Mouse (Mus musculus): ENCODE measurements around the gene Zfand2b. TPM values are rescaled to one million over a fixed set of nuclear protein-coding genes. Genes with fewer than 3 reads are reported as not detected.
A peak's percentile ranks its signal among the peaks of the same experiment; 100 is the strongest.

Gene Zfand2b
- polyA plus RNA-seq, 1 experiment from 2014 or later = 46.8 TPM

DNA sequence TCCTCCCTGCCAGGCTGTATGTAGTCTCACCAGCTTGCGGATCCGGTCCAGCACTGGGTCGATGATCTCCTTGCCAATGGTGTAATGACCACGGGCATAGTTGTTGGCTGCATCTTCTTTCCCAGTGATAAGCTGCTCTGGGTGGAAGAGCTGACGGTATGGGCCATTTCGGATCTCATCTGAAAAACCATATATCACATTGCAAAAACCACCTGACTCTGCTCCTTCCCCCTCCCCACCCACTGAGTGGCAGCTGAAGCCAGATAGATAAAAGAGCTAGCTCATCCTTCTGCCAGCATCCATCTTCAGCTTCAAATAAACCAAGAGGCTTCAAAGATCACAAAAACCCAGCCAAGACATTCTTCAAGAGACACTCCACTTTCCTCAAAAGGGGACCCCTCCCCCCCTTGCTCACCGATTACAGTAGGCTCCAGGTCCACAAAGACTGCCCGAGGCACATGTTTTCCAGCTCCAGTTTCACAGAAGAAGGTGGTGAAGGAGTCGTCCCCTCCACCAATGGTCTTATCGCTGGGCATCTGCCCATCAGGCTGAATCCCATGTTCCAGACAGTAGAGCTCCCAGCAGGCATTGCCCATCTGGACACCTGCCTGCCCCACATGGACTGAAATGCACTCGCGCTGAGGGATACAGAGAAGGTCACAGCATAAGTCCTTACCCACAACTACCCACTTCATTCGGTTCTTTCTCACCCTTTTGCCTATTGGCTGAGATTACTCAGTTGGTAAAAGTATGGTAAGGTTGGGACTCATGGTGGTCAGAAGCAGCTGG, 48.5 kb downstream of the Zfand2b start:
- H3K9me3 ChIP-seq (replicated peaks; ENCODE audit: control insufficient read depth, low read length) = no peaks in the 10 kb centered on the region
- no peak for ATAC-seq
- H3K4me1 ChIP-seq (ENCODE audit: control insufficient read depth, insufficient read depth, low read length) = peaks cover 11% of the 10 kb centered on the region
- H3K27ac ChIP-seq (ENCODE audit: low read depth, low read length) = 0 out of 2 replicates have a peak overlapping the region, but pooled peaks have one; percentile 3
- peaks cover 31% of the 10 kb centered on the region for H3K27me3 ChIP-seq (replicated peaks; ENCODE audit: control insufficient read depth, insufficient read depth, low read length)
- whole genome bisulfite sequencing = 76% methylated on average over 13 of the region's 13 CpGs
- no peak overlapping the region for H3K4me2 ChIP-seq (ENCODE audit: low read length)
- no peak overlapping the region for H3K4me3 ChIP-seq (ENCODE audit: low read depth, low read length)
- peaks cover 39% of the 10 kb centered on the region for H3K36me3 ChIP-seq (ENCODE audit: control insufficient read depth, insufficient read depth, low read length)
- H3K9ac ChIP-seq (ENCODE audit: low read length) = no peak overlapping the region
- no peak for DNase-seq (ENCODE audit: low spot score)

DNA sequence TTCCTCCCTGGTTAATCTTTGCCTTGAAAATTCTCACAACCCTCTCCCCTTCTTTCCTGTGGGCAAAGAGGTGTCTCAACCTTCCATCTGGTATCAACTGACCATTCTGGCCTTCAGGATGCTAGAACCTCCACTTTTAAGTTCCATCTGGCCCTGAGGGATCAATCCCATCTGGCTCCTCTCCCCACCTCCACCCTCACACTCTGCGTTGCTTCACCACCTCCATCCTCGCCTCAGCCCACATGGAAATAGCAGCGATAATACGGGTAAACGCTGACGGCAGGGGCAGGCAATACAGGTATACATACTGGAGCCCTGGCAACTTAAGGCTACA, 49.4 kb downstream of the Zfand2b start:
- H3K27me3 ChIP-seq (replicated peaks; ENCODE audit: control insufficient read depth, insufficient read depth, low read length) = peaks cover 33% of the 10 kb centered on the region
- peak overlapping the region; percentile 96 for H3K4me2 ChIP-seq (ENCODE audit: low read length)
- 2% methylated on average over 6 of the region's 6 CpGs for WGBS
- peaks cover 11% of the 10 kb centered on the region for H3K4me1 ChIP-seq (ENCODE audit: control insufficient read depth, insufficient read depth, low read length)
- ATAC-seq (peak; percentile 9; the same call in 1 of the 2 replicates), DNase-seq (ENCODE audit: low spot score) (no peak)
- H3K9me3 ChIP-seq (replicated peaks; ENCODE audit: control insufficient read depth, low read length) = no peaks in the 10 kb centered on the region
- peak overlapping the region; percentile 41; the same call in 1 of the 2 replicates for H3K4me3 ChIP-seq (ENCODE audit: low read depth, low read length)
- H3K36me3 ChIP-seq (ENCODE audit: control insufficient read depth, insufficient read depth, low read length) = peaks cover 31% of the 10 kb centered on the region
- peak overlapping the region; percentile 3; the same call in 1 of the 2 replicates for H3K27ac ChIP-seq (ENCODE audit: low read depth, low read length)
- H3K9ac ChIP-seq (ENCODE audit: low read length) = no peak overlapping the region

DNA sequence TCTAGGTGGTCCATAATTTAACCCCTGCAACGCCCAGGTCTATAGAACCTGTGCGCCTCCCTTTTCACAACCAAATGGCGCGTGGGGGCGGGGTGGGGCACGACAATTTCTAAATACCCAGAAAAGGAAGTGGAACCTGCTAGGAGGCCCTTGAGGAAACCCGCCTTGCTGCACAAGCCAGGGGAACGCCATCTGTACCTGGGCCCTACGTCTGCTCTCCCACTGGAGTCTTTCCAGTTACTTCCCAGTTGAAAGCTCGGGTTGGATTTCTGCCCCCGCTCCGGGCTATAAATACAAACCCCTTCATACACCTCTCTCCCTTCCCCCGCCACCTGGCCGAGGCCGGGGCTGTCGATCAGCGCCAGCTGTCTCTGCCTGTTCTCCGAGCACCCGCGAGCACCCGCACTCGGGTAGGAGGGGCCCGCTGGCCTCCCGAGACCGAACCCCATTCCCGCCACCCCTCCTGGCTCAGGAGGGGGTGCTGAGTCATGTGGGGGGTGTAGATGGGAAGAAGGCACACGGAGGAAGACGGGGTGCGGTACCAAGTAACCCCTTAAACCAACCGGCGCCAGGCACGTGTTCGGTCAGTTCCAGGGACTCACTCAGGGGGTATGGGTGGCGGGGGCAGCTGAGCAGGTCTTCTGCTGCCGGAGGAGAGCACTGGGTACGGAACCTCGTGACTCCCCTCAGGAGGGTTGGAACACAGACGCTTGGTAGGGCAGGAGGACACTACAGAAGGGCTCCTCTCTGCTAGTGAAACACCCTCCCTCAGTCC, 50.0 kb downstream of the Zfand2b start:
- peak overlapping the region; percentile 41 for H3K4me3 ChIP-seq (ENCODE audit: low read depth, low read length)
- H3K9me3 ChIP-seq (replicated peaks; ENCODE audit: control insufficient read depth, low read length) = no peaks in the 10 kb centered on the region
- 1% methylated on average over 38 of the region's 38 CpGs for WGBS
- peak overlapping the region; percentile 59 for H3K9ac ChIP-seq (ENCODE audit: low read length)
- ATAC-seq = peak; percentile 62
- peaks cover 33% of the 10 kb centered on the region for H3K27me3 ChIP-seq (replicated peaks; ENCODE audit: control insufficient read depth, insufficient read depth, low read length)
- H3K36me3 ChIP-seq (ENCODE audit: control insufficient read depth, insufficient read depth, low read length) = peaks cover 25% of the 10 kb centered on the region
- peak overlapping the region; percentile 3; the same call in 1 of the 2 replicates for H3K27ac ChIP-seq (ENCODE audit: low read depth, low read length)
- H3K4me1 ChIP-seq (ENCODE audit: control insufficient read depth, insufficient read depth, low read length) = peaks cover 11% of the 10 kb centered on the region
- DNase-seq (ENCODE audit: low spot score) = peak; percentile 69
- H3K4me2 ChIP-seq (ENCODE audit: low read length) = peak overlapping the region; percentile 96

DNA sequence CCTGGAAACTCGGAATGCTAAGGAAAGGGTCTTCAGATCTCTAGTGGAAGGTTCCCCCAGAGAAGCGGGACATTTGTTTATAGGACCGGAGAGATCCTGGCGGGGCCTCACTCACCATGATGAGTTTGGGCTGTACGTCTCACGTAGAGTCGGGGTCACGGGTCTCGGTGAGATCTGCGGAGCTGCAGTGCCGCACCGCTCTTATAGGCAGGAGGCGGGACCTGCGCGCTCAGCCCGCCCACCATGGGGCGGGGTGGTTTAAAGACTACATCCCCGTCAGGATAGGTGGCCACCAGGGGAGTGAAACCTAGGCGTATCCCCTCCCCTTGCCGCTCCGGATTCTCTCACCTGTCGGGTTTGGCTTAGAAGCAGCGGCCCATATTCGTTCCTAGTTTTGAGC, 50.6 kb downstream of the Zfand2b start:
- peaks cover 11% of the 10 kb centered on the region for H3K4me1 ChIP-seq (ENCODE audit: control insufficient read depth, insufficient read depth, low read length)
- under 1% methylated on average over 24 of the region's 24 CpGs for whole genome bisulfite sequencing
- H3K27ac ChIP-seq (ENCODE audit: low read depth, low read length) = no peak overlapping the region
- no peaks in the 10 kb centered on the region for H3K9me3 ChIP-seq (replicated peaks; ENCODE audit: control insufficient read depth, low read length)
- peaks cover 33% of the 10 kb centered on the region for H3K27me3 ChIP-seq (replicated peaks; ENCODE audit: control insufficient read depth, insufficient read depth, low read length)
- peak overlapping the region; percentile 41 for H3K4me3 ChIP-seq (ENCODE audit: low read depth, low read length)
- DNase-seq (ENCODE audit: low spot score) = peak; percentile 75
- peak overlapping the region; percentile 59 for H3K9ac ChIP-seq (ENCODE audit: low read length)
- ATAC-seq = peak; percentile 85
- peaks cover 19% of the 10 kb centered on the region for H3K36me3 ChIP-seq (ENCODE audit: control insufficient read depth, insufficient read depth, low read length)
- peak overlapping the region; percentile 96 for H3K4me2 ChIP-seq (ENCODE audit: low read length)

GRCm38 (mm10) chr1:75219531-75219930, 51.1 kb downstream of the Zfand2b start, which contains the start of gene Tuba4a:
Gene Tuba4a (minus strand): TSS chr1:75219865.
- H3K4me1 ChIP-seq (ENCODE audit: control insufficient read depth, insufficient read depth, low read length) = peaks cover 11% of the 10 kb centered on the region
- H3K9me3 ChIP-seq (replicated peaks; ENCODE audit: control insufficient read depth, low read length) = no peaks in the 10 kb centered on the region
- ATAC-seq (peak; percentile 54), DNase-seq (ENCODE audit: low spot score) (peak; percentile 17)
- H3K4me2 ChIP-seq (ENCODE audit: low read length) = peak within 1 kb of the TSS; percentile 96
- H3K36me3 ChIP-seq (ENCODE audit: control insufficient read depth, insufficient read depth, low read length) = peaks cover 14% of the 10 kb centered on the region
- peak within 1 kb of the TSS; percentile 59 for H3K9ac ChIP-seq (ENCODE audit: low read length)
- peaks cover 33% of the 10 kb centered on the region for H3K27me3 ChIP-seq (replicated peaks; ENCODE audit: control insufficient read depth, insufficient read depth, low read length)
- H3K4me3 ChIP-seq (ENCODE audit: low read depth, low read length) = peak within 1 kb of the TSS; percentile 41
- 0% methylated on average over 34 of the region's 34 CpGs for WGBS
- H3K27ac ChIP-seq (ENCODE audit: low read depth, low read length) = no peak within 1 kb of the TSS

Small RNA genes lying within 50 kb of the gene (microRNA-seq; reads per million reads assigned to microRNA genes)
- not detected for gene Gm27943

Other genes with a start within 250 kb of the Zfand2b start
- 0.29 and 0.68 TPM in 2 replicates for gene Cfap65, start 233.0 kb upstream of the Zfand2b start, polyA plus RNA-seq (2014; fragmentation: Nextera tagmentation; extraction: Ambion mirVana)
- 0.09 and 0.20 TPM in 2 replicates for gene Ihh, start 217.0 kb upstream of the Zfand2b start, polyA plus RNA-seq (2014; fragmentation: Nextera tagmentation; extraction: Ambion mirVana)
- gene Nhej1, start 43.4 kb upstream of the Zfand2b start, polyA plus RNA-seq (2014; fragmentation: Nextera tagmentation; extraction: Ambion mirVana) = 7.9 and 8.8 TPM in 2 replicates
- gene Slc23a3, start 34.8 kb upstream of the Zfand2b start, polyA plus RNA-seq (2014; fragmentation: Nextera tagmentation; extraction: Ambion mirVana) = not detected in 2 replicates
- gene Cnppd1, start 25.9 kb upstream of the Zfand2b start, polyA plus RNA-seq (2014; fragmentation: Nextera tagmentation; extraction: Ambion mirVana) = 40.4 and 53.6 TPM in 2 replicates
- 85.6 and 95.6 TPM in 2 replicates for gene Retreg2, start 25.9 kb upstream of the Zfand2b start, polyA plus RNA-seq (2014; fragmentation: Nextera tagmentation; extraction: Ambion mirVana)
- 26.2 and 30.4 TPM in 2 replicates for gene Abcb6, start 11.7 kb downstream of the Zfand2b start, polyA plus RNA-seq (2014; fragmentation: Nextera tagmentation; extraction: Ambion mirVana)
- 16.3 and 16.9 TPM in 2 replicates for gene Ankzf1, start 23.5 kb downstream of the Zfand2b start, polyA plus RNA-seq (2014; fragmentation: Nextera tagmentation; extraction: Ambion mirVana)
- 25.5 and 34.1 TPM in 2 replicates for gene Atg9a, start 23.6 kb downstream of the Zfand2b start, polyA plus RNA-seq (2014; fragmentation: Nextera tagmentation; extraction: Ambion mirVana)
- 13.0 and 14.3 TPM in 2 replicates for gene Glb1l, start 42.2 kb downstream of the Zfand2b start, polyA plus RNA-seq (2014; fragmentation: Nextera tagmentation; extraction: Ambion mirVana)
- 116 and 130 TPM in 2 replicates for gene Stk16, start 42.2 kb downstream of the Zfand2b start, polyA plus RNA-seq (2014; fragmentation: Nextera tagmentation; extraction: Ambion mirVana)
- gene Tuba4a, start 51.2 kb downstream of the Zfand2b start, polyA plus RNA-seq (2014; fragmentation: Nextera tagmentation; extraction: Ambion mirVana) = 14.3 and 21.3 TPM in 2 replicates
- not detected in 2 replicates for gene A630095N17Rik, start 63.5 kb downstream of the Zfand2b start, polyA plus RNA-seq (2014; fragmentation: Nextera tagmentation; extraction: Ambion mirVana)
- 21.5 and 24.3 TPM in 2 replicates for gene Dnajb2, start 67.8 kb downstream of the Zfand2b start, polyA plus RNA-seq (2014; fragmentation: Nextera tagmentation; extraction: Ambion mirVana)
- gene Ptprn, start 95.9 kb downstream of the Zfand2b start, polyA plus RNA-seq (2014; fragmentation: Nextera tagmentation; extraction: Ambion mirVana) = 5.1 and 8.0 TPM in 2 replicates
- 62.4 and 68.1 TPM in 2 replicates for gene Resp18, start 109.8 kb downstream of the Zfand2b start, polyA plus RNA-seq (2014; fragmentation: Nextera tagmentation; extraction: Ambion mirVana)
- gene Dnpep, start 149.3 kb downstream of the Zfand2b start, polyA plus RNA-seq (2014; fragmentation: Nextera tagmentation; extraction: Ambion mirVana) = 160 and 178 TPM in 2 replicates
- gene Des, start 191.7 kb downstream of the Zfand2b start, polyA plus RNA-seq (2014; fragmentation: Nextera tagmentation; extraction: Ambion mirVana) = 1.3 and 1.4 TPM in 2 replicates
- gene Speg, start 206.7 kb downstream of the Zfand2b start, polyA plus RNA-seq (2014; fragmentation: Nextera tagmentation; extraction: Ambion mirVana) = 8.3 and 8.8 TPM in 2 replicates

Data from forebrain, embryonic 14.5 days (tissue).